Mouse (Mus musculus) NIH3T3 (cell line): ENCODE measurements at regions not wholly inside any gene's neighbourhood (a gene's known extent, or its start where the extent isn't known, plus 50 kb on each side); places are given as distances from the start of the nearest gene placed in this dataset.

Source experiments
- DNase-seq: peaks from one replicate; pipeline ENCODE4 v3.0.0-alpha.2; 2012; ENCODE audit warnings: low read depth

- DNase-seq = no peak
Measured at GRCm38 (mm10) chr6:140300470-140301145, 123.2 kb upstream of the Plekha5 start.

GRCm38 (mm10) chr6:140299653-140300052 lies 124.2 kb upstream of the Plekha5 start:
- no peak for DNase-seq

- DNase-seq = no peak
Measured at GRCm38 (mm10) chr6:140297969-140298554, 125.8 kb upstream of the Plekha5 start.

GRCm38 (mm10) chr6:140297561-140297960 lies 126.3 kb upstream of the Plekha5 start:
- DNase-seq = no peak

GRCm38 (mm10) chr6:140290109-140290508 lies 133.7 kb upstream of the Plekha5 start:
- no peak for DNase-seq

GRCm38 (mm10) chr6:140288799-140289198 lies 135.1 kb upstream of the Plekha5 start:
- DNase-seq = no peak

GRCm38 (mm10) chr6:140282285-140282577 lies 141.6 kb upstream of the Plekha5 start:
- no peak for DNase-seq

- no peak for DNase-seq
Measured at GRCm38 (mm10) chr6:140281488-140282284, 142.2 kb upstream of the Plekha5 start.

GRCm38 (mm10) chr6:140280817-140281475 lies 142.9 kb upstream of the Plekha5 start:
- DNase-seq = no peak

GRCm38 (mm10) chr6:140279736-140280370 lies 144.0 kb upstream of the Plekha5 start:
- no peak for DNase-seq

- DNase-seq = no peak
Measured at GRCm38 (mm10) chr6:140278750-140279149, 145.1 kb upstream of the Plekha5 start.

GRCm38 (mm10) chr6:140270592-140270991 lies 153.3 kb upstream of the Plekha5 start:
- DNase-seq = peak; percentile 19

- DNase-seq = no peak
Measured at GRCm38 (mm10) chr6:140268315-140269070, 155.4 kb upstream of the Plekha5 start.

GRCm38 (mm10) chr6:140263920-140264319 lies 159.9 kb upstream of the Plekha5 start:
- no peak for DNase-seq

GRCm38 (mm10) chr6:140261813-140262212 lies 162.0 kb upstream of the Plekha5 start:
- DNase-seq = no peak

GRCm38 (mm10) chr6:140258761-140259160 lies 165.1 kb upstream of the Plekha5 start:
- DNase-seq = no peak

GRCm38 (mm10) chr6:140258101-140258500 lies 165.8 kb upstream of the Plekha5 start:
- no peak for DNase-seq

- no peak for DNase-seq
Measured at GRCm38 (mm10) chr6:140251527-140251926, 172.3 kb upstream of the Plekha5 start.

GRCm38 (mm10) chr6:140243411-140244151 lies 180.3 kb upstream of the Plekha5 start:
- no peak for DNase-seq

- DNase-seq = no peak
Measured at GRCm38 (mm10) chr6:140239356-140239755, 184.5 kb upstream of the Plekha5 start.

- no peak for DNase-seq
Measured at GRCm38 (mm10) chr6:140231537-140231936, 190.3 kb upstream of the Plcz1 start.
